Mouse (Mus musculus): ENCODE measurements around the gene Dact3. TPM values are rescaled to one million over a fixed set of nuclear protein-coding genes. Genes with fewer than 3 reads are reported as not detected.
A peak's percentile ranks its signal among the peaks of the same experiment; 100 is the strongest.

Gene Dact3
- total RNA-seq, 2 experiments from 2014 or later: 1.9 to 2.3 TPM

DNA sequence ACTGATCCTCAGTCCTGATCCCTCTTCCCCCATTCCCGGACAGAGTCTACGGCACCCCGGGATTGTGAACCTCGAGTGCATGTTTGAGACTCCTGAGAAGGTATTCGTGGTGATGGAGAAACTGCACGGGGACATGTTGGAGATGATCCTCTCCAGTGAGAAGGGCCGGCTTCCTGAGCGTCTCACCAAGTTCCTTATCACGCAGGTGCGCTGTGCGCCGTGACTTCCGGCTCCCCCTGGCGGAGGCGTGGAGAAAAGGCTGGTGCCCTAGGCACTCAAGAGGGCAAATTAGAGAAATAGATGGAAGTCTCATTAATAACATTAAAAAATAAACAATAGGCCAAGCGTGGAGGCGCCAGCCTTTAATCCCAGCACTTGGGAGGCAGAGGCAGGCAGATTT is 16.8 kb upstream of the Dact3 start:
- DNase-seq: no peak

DNA sequence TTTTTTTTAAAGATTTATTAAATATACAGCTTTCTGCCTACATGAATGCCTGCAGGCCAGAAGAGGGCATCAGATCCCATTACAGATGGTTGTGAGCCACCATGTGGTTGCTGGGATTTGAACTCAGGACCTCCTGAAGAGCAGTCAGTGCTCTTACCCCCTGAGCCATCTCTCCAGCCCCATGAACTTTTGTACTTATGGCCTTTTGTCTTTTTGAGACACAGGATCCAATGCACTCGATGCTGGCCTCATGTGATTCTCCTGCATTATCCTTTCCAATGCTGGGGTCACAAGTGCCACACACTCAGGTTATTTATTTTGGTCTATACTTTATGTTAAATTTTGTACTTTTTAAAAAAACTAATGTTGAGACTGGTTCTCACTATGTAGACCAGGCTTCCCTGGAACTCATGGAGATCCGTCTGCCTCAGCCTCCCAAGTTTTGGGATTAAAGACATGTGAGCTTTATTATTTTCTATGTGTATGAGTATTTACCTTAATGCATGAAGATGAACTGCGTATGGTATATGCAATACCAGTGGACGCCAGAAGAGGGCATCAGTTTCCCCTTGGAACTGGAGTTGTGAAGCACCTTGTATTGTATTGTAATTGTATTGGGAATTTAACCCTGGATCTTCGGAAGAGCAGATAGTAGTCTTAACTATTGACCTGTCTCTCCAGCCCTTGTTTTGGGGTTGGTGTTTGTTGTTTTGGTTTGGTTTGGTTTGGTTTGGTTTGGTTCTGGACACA is 15.0 kb upstream of the Dact3 start:
- DNase-seq: no peak

DNA sequence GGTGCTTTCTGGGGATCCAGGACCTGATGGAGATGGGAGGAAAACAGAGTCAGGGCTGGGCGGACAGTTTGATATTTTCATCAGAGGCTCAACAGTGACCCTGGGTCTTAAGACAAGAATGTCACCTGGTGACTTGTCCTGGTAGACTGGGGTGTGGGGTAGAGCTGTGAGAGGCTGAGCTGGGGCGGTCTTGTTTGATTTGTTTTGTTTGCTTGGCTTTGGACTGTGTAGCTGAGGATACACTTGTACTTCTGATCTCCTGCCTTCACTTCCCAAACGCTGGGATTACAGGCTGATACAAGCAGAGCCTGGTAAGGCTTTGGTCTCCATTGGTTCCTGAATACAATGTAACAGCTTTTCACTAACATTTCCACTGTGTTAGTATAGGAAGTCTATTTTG is 7.6 kb upstream of the Dact3 start:
- DNase-seq: no peak

DNA sequence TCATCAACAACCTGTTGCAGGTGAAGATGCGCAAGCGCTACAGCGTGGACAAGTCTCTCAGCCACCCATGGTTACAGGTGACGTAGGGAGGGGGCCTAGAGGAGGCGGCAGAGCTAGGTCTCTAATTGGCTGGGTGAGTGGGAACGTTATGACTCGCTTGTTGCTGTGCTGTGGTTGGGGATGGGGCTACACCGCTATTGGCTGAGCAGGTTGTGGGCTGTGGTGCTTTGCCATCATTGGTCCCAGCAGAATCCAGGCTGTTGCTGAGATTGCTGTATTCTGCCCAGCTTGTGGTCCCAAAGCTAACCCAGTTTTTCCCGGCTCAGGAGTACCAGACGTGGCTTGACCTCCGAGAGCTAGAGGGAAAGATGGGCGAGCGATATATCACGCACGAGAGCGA is 5.6 kb upstream of the Dact3 start:
- DNase-seq: peak; percentile 35

DNA sequence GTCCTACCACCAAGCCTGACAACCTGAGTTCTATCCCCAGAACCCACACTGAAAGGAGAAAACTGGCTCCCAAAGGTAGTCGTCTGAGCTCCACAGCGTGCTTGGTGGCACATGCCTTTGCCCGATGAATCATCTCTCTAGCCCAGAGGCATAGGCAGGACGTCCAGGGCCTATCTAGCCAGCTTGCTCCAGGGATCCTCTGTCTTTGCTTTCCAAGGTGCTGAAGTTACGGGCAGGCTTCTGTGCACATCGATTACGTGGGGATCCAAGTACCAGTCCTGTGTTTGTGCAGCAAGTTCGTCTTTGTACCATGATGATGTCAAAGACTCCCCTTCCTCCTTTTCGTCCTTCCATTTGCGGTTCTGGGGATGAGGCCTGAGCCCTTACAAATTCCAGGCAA is 3.5 kb upstream of the Dact3 start:
- DNase-seq: no peak

DNA sequence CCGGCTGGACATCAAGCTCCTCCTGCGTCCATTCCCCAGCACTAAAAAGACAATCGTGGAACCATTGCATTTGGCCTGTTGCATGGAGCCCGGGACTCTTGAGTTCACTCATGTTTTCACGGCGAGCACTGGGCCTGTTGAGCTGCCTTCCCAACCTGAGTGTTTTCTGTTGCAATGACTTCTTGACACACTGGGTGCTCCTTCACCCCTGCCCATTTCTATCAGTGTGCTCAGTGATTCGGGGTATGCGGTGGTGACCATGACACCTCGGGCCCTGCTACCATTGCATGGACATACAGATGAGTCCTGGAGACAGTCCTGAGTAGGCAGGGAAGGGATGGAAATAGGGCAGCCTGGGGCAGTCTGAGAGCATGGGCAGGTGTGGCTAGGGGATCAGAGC is 2.6 kb upstream of the Dact3 start:
- no peak for DNase-seq

DNA sequence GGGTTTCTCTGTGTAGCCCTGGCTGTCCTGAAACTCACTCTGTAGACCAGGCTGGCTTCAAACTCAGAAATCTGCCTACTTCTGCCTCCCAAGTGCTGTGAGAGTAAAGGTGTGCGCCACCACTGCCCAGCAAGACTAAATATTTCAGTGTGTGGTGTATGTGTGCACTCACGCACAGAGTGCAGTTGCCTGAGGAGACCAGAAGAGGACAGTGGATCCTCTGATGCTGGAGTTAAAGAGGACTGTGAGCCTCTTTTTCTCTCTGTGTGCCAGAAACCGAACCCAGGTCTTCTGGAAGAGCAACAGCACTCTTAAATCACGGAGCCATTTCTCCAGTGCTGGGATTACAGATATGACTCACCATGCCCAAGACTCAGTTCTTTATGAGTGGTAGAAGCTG is 1.7 kb upstream of the Dact3 start:
- no peak for DNase-seq

DNA sequence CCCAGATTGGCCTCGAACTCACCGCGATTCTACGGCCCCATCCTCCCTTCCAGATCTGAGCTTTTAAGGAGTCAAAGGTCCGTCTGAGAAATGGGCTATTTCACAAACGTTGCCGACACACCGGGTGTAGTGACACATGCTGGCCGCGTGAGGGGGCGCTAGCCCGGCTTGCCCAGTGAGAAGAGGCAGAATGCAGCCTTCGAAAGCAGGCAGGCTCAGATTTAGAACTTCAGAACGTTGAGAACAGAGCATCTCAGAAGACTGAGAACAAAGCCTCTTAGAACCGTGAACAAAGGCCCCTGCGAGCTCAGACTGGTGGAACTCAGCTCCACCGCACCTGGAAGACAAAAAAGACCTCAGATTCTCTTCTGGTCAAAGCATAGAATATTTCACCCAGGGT is 927 bp upstream of the Dact3 start:
- DNase-seq: peak; percentile 74

DNA sequence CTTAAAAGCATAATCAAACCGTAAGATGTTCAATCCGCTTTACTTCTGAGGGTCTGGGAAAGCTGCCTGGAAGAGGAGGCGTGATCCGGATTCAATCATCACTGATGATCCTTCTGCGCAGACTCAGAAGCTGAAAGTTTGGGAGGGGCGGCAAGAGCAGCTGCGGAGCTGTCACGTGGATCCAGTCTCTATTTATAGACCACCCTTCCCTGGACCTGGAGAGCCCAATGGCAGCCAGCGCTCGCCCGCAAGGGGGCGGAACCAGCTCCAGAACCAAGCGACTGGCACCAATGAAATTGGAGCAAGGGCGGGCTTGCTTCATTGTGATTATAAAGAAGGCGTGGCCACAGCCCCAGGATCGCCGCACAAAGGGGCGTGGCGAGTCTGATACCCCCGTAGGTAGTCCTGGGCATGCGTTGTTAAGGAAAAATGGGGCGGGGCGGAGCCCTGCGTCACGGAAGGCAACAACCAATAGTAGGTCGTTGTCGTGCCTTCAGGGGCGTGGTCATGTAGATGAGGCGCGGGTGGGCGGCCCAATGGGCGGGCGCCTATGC is 284 bp upstream of the Dact3 start:
- peak; percentile 99 for DNase-seq

DNA sequence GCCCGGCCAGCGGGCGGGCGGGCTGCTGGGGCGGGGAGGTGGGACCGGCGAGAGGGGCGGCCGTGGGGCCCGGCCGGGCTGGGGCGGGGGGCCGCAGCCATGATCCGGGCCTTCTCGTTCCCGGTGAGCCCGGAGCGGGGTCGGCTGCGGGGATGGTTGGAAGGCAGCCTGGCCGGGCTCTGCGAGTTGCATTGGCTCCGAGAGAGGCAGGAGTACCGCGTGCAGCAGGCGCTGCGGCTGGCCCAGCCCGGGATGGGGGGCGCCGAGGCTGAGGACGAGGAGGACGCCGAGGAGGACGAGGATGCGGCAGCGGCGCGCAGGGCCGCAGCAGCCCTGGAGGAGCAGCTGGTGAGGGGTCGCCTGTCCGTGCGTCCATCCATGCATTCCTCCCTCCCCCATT is 209 bp downstream of the Dact3 start:
- DNase-seq: no peak

DNA sequence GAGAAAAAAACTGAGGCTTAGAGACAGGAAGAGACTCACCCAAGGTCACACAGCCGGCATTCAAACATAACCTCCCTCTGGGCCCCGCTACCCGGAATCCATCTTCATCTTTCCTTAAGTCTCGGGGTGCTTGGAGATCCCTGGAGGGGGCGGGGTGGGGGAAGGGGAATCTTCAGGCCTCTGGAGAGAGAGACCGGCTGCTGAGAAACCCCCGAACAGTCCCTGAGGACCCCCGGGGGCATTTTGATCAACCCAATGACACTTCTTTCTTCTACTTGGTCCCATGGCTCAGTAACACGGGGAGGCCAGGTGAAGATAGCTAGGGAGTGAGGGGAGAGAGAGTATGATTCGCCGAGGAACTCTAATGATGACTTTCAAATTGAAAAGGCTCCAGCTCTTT is 889 bp downstream of the Dact3 start:
- DNase-seq: no peak

DNA sequence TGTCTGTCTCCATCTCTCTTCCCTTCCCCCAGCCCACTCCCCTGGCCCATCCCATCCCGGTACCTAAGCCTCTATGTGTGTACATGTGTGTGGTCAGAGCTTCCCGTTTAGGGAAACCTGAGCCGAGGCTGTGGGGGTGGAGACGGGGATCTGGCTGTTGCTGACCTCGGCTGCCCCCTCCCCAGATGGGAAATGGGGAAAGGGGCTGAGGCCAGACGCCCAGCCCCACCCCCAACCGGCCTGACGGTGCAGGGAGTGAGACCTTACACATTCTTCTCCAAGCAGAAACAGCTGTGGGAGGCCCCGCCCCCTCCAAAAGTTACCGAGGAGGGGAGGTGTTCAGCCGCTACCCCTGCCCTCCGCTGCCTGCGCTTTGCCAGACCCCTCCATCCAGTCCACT is 1.5 kb downstream of the Dact3 start:
- peak; percentile 39 for DNase-seq

DNA sequence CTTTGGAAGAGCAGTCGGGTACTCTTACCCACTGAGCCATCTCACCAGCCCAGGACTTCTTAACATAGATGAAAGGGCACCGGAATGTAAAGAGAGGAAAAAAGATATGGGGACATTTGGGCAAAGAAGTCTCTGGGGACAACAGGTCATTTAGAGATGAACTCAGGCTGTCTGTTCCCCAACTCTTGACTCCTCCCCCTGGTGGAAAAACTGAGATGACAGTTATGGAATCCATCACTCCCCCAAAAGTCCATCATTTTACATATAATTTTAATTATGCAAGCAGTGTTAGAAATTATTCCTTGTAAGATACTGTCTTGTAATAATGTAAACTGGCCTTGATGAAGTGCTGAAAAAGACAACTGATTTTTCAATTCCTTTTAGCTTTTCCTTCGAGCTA is 2.6 kb downstream of the Dact3 start:
- DNase-seq: no peak

DNA sequence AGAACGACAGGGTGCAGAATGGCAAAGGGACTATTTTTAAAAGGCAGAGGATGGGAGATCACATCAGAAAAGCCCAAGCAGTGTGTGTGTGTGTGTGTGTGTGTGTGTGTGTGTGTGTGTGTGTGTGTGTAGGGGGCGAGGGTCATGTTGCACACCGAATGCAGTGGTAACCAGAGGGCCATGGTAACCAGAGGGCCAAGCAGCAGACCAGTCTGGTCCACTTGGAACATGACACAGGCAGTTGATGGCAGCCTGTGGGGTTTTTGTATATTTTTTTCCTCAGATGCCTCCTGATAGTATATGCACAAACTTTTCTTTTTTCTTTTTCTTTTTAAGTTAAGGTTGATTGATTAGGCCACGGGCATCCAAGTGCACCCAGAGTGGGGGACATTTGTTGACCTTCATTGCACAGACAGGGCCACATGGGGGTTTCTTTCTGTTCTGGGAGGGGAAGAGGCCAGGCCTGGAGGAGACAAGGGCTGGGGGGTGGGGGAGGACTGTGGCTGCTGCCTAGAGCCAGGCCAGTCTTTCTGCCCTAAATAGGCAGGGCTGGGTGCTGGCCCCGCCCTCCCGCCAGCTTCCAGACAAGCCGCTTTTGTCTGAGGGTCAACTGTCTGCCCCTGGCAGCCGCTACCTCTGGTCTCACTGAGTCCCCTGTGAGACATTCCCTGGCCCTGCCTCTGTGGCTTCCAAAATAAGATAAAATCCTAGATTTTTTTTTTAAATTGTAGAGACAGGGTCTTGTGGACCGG is 4.9 kb downstream of the Dact3 start:
- DNase-seq: peak; percentile 57

DNA sequence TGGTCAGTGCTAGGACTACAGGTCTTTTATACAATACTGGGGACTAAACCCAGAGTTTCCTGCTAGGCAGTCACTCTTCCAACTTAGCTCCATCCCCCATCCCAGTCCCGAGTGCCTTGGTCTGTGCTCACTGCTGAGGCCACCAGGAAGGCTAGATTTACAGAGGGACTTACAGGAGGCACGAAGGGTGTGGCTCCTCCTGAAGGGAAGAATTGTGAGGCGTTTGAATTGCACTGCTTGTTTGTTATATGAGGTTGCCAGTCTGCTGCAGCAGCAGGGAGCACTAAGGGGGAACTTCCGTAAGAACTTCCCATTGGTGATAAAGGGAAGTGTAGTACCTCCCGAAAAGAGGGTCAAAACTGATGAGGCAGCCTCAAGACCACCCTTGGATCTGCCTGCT is 5.5 kb downstream of the Dact3 start:
- DNase-seq: no peak

DNA sequence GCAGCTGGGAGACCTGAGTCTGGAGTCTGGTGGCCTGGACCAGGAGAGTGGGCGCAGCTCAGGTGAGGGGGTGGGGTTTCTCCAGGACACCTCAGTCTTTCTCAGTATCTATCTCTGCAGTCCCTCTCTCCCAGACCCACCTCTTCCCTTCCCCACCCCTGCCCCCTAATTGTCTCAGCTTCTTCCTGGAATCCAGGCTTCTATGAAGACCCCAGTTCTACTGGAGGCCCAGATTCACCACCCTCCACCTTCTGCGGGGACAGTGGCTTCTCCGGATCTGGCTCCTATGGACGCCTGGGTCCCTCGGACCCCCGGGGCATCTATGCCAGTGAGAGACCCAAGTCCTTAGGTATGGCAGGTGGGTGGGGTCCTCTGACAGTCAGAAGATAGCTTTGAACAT is 8.0 kb downstream of the Dact3 start:
- DNase-seq: no peak

DNA sequence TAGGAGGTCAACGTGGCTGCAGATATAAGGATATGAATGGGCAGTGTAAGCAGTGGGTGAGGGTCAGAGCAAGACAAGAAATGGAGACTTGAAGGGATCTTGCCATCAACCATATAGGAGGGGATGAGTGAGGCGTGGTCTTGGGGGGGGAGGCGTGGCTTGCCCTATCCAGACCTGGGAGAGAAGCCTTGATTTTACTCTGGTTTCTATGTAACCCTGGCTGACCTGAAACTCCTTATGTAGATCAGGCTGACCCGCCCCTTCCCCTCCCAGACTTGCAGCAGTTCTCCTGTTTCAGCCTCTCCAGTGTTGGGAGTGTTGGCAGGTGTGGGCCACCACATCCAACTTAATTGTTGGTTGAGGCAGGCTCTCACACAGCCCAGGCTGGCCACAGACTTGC is 9.2 kb downstream of the Dact3 start:
- no peak for DNase-seq

DNA sequence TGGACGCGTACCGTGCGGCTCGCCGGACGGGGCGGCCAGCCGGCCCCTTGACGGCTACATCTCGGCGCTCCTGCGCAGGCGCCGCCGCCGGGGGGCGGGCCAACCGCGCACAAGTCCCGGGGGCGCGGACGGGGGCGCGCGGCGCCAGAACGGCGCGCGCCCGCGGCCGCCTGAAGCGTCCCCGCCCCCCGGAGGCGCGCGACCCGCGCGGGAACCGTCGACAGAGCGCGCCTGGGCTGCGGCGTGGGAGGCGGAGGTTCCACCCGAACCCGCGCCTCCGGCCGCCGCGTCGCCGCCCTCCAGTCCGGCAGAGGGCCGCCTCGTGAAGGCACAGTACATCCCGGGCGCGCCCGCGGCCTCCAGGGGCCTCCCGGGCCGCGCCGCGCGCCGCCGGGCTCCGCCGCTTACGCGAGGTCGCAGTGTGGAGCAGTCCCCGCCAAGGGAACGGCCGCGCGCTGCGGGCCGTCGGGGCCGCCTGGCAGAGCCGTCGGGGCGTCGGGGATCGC is 10.2 kb downstream of the Dact3 start:
- DNase-seq: no peak

DNA sequence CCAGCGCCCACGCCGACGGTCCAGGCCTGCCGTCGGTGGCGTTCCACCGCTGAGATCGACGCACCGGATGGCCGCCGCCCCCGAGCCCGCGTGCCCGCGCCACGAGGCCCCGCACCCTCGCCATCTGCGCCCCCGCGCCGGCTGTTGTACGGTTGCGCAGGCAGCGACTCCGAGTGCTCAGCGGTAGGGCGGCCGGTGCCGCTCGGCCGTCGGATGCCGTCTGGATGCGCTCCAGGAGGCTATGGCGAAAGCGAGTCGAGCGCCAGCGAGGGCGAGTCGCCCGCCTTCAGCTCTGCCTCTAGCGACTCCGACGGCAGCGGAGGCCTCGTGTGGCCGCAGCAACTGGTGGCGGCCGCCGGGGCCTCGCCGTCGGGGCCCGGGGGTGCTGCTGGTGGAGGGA is 10.8 kb downstream of the Dact3 start:
- no peak for DNase-seq

DNA sequence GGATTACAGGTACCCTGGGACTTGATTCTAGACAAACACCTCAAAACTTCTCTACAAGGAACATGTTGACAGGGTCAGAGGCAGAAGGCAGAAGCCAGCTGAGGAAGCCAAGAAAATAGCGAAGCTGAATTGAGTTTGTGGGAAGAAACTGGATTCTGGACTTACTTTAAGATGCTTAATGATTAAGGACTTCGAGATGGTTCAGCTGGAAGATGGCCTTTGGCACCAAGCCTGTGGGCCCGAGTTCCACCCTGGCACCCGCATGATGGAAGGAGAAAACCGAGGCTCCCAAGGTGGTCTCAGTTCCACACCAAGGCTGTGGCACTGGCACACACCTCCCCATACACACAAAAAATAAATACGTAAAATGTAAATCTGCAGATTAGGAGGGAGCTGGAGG is 15.4 kb downstream of the Dact3 start:
- peak; percentile 59 for DNase-seq

DNA sequence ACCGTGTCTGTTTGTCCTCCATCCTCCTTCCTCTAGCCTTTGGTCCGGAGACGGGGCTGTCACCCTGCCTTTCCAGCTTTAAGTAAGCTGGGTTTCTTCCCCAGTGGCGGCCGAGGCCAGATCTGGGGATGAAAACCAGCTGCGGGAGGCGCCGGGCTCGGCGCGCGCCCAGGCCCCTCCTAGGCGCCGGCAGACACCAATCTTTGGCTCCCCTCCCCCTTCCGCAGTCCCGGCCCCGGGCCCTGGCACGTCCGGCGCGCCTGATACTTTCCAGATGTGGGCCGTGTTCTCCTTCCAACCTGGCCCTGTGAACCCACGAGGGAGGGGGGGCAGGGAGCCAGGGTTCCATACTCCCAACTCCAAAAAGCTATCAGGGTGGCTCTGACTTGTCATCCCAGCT is 15.8 kb downstream of the Dact3 start:
- DNase-seq: peak; percentile 92

DNA sequence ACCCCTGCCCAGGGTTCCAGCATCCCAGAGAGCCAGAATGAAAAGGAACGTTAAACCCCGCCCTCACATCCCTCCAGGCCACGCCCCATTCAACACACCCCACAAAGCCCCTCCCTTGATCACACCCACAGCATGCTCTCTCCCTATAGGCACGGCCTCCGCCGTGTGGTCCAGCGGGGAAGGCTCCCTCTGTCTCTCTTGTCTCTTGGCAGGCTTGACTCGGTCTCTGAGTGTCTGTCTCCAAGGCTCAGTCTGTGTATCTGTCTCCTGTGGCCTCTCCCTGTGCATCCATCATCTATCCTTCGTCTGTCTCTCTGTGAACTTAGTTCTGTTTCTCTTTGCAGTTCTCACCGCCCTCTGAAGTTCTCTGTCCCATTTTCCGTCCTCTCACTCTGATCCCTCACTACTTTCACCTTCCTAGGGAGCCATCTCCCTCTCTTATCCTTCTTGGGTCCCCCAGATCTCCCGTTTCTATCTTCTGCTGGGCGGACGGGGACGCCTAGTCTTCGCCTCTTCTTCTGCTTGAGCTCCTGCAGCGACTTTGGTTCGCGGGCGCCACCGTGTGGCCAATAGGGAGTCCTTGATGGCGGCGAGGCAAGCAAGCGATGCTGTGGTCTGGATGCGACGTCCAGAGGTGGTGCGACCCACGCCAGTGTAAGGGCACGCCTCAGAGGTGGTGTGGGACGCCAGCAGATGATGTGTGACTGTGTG is 16.7 kb downstream of the Dact3 start, which contains the start of gene Gng8:
Gng8 (plus strand) TSS at position 146 of the 711 bp plus-strand sequence.
- DNase-seq: peak; percentile 70

DNA sequence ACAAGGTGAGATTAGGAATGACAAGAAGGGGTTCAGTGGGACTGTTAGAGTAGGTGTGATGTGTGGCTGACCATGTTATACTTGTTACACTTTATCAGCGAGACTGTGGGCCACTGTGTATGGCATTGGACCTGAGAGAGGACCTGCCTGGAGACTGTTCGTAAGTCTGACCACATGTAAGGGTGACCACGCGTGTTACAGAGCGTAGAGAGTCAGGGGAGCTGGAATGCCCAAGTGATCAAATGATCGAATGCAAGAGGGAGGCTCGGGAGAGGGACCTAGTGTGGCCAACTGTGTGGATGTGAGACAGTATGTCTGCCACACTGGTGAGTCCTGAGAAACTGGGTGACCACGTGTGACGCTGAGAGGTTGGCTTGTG is 17.2 kb downstream of the Dact3 start:
- DNase-seq: no peak
